Mouse (Mus musculus): ENCODE results near the gene Bahd1. TPM values are rescaled to one million over a fixed set of nuclear protein-coding genes. Genes with fewer than 3 reads are reported as not detected.

Gene Bahd1
- polyA plus RNA-seq (2014; fragmentation: Nextera tagmentation; extraction: Ambion mirVana), result 0.93 and 1.7 TPM in 2 replicates

DNA sequence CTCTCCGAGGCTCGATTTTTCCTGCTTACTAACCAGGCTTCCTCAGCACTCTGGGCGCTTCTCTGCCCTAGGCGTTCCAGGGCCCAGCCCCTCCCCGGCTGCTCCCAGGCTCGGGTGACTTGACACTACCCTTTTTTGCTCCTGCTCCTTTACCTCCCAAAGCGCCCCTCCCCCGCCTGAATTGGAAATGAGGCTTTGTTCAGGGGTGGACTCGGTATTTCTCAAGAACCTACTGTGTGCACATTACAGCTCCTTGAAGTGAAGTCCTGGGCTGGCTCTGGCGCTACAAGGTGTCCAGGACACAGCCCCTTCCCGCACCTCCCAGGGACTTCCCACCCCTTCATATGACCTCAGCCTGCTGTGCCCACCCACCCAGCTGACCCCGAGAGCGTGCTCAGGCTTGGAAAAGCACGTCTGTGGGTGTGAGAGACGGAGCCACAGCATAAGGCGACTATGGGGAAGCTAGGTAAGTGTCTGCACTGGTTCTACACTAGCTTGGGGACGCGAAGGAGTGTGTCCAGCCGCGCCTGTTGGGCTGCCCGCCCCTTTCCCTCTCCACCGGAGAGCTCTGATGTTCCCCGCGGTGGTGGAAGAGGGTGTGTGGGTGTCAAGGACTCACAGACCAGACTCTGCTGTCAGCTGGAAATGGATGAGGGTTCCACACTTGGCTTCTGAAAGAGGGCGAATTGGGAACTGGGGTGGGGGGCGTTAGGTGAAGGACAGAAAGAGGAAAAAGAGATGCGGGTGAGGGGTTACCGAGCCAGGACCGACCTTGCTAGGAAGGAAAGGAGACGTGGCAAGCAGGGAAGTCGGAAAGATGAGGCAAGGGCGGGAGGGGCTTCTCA is at the start of gene Bahd1:
Bahd1 (plus strand) TSS at position 397 of the 845 bp plus-strand sequence.
- Histone ChIP-seq H3K9ac (ENCODE audit: low read length) (peak within 1 kb of the TSS; percentile 75; the same call in 1 of the 2 replicates), H3K27ac (ENCODE audit: low read depth) (no peak within 1 kb of the TSS), H3K4me3 (ENCODE audit: low read depth, low read length) (peak within 1 kb of the TSS; percentile 80), H3K4me2 (ENCODE audit: low read length) (peak within 1 kb of the TSS; percentile 99), H3K27me3 (replicated peaks; ENCODE audit: control insufficient read depth, insufficient read depth, low read length) (peaks cover 75% of the 10 kb centered on the region), H3K36me3 (ENCODE audit: control insufficient read depth, insufficient read depth, low read length) (no peaks in the 10 kb centered on the region), H3K9me3 (ENCODE audit: control insufficient read depth, low read length) (no peaks in the 10 kb centered on the region), H3K4me1 (replicated peaks; ENCODE audit: control insufficient read depth, insufficient read depth, low read length) (peaks cover 25% of the 10 kb centered on the region)
- under 1% methylated on average over 32 of the region's 32 CpGs for WGBS
- peak; percentile 72 for DNase-seq (ENCODE audit: low spot score)
- ATAC-seq (replicated peaks; ENCODE audit: low FRiP score, low TSS enrichment, low read depth), result no peak

DNA sequence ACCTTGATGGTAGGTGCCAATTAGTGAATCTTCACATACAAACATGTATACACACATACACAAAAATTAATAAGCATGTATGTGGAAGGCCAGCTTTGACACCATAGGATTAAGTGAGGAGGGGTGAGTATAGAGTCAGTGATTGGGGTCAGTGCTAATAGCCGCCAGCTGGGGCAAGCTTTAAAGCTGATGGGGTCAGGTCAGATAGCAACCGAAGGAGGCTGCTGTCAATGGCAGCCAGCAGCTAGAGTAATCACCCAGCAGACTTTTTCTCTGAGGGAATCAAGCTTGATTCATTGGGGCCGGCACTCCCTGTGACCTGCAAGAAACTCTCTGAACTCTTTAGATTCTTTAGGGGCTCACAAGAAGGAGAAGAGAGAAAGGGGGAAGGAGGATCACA is 48.4 kb upstream of the Bahd1 start:
- no peak overlapping the region for H3K27ac ChIP-seq (ENCODE audit: low read depth)
- H3K9me3 ChIP-seq (ENCODE audit: control insufficient read depth, low read length), result no peaks in the 10 kb centered on the region
- H3K4me1 ChIP-seq (replicated peaks; ENCODE audit: control insufficient read depth, insufficient read depth, low read length), result no peaks in the 10 kb centered on the region
- no peak overlapping the region for H3K9ac ChIP-seq (ENCODE audit: low read length)
- H3K36me3 ChIP-seq (ENCODE audit: control insufficient read depth, insufficient read depth, low read length), result no peaks in the 10 kb centered on the region
- H3K4me2 ChIP-seq (ENCODE audit: low read length), result no peak overlapping the region
- WGBS, result 21% methylated on average over 3 of the region's 3 CpGs
- ATAC-seq (replicated peaks; ENCODE audit: low FRiP score, low TSS enrichment, low read depth) (no peak), DNase-seq (ENCODE audit: low spot score) (no peak)
- no peak overlapping the region for H3K4me3 ChIP-seq (ENCODE audit: low read depth, low read length)
- no peaks in the 10 kb centered on the region for H3K27me3 ChIP-seq (replicated peaks; ENCODE audit: control insufficient read depth, insufficient read depth, low read length)

DNA sequence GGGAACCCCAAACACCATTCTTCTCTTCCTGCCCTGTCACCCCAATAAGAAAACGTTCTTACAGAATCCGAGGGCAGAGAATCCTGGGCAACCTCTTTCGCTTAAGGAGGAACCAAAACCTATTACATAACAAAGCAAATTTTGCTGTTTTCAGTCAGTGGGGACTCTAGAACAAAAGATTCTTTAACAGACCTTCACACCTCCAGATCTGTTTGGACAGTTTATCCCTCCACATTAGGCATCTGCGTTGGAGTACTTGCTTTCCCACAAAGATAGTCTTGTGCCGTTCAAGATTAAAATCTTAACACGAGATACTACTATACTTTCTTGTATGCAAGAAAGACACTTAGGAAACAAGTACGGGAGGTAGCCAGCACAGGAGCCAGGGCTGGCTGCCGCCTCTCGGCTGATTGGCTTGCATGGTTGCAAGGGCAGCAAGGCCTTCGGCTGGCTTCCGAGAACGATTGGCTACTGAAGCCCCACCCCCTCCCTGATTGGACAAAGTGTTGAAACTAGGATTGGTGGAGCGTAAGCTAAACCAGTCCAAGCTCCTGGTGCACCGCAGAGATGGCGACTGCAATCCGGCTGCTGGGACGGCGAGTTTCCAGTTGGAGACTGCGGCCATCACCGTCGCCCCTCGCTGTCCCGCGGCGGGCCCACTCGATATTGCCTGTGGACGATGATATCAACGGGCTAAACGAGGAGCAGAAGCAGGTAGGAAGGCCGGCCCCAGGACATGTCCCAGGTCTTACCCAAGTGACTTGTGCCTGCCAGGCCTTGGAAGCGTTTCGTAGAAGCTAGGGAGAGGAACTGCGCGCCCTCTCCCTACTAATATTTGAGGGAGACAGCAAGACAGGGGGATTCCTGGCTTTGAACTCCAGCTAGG is 38.5 kb upstream of the Bahd1 start, which contains the start of gene Ivd:
Ivd (plus strand) TSS at position 501 of the 886 bp plus-strand sequence.
- Histone ChIP-seq H3K4me1 (replicated peaks; ENCODE audit: control insufficient read depth, insufficient read depth, low read length) (0 out of 2 replicates have a peak, but pooled peaks cover 5% of the 10 kb centered on the region), H3K27me3 (replicated peaks; ENCODE audit: control insufficient read depth, insufficient read depth, low read length) (no peaks in the 10 kb centered on the region), H3K27ac (ENCODE audit: low read depth) (peak within 1 kb of the TSS; percentile 7; the same call in 1 of the 2 replicates), H3K4me3 (ENCODE audit: low read depth, low read length) (peak within 1 kb of the TSS; percentile 48), H3K9ac (ENCODE audit: low read length) (peak within 1 kb of the TSS; percentile 37), H3K9me3 (ENCODE audit: control insufficient read depth, low read length) (no peaks in the 10 kb centered on the region), H3K4me2 (ENCODE audit: low read length) (peak within 1 kb of the TSS; percentile 64), H3K36me3 (ENCODE audit: control insufficient read depth, insufficient read depth, low read length) (no peaks in the 10 kb centered on the region)
- WGBS, result under 1% methylated on average over 34 of the region's 34 CpGs
- peak; percentile 100 for ATAC-seq (replicated peaks; ENCODE audit: low FRiP score, low TSS enrichment, low read depth)
- peak; percentile 93 for DNase-seq (ENCODE audit: low spot score)

GRCm38 (mm10) chr2:118862340-118862675 is 37.9 kb upstream of the Bahd1 start:
- Histone ChIP-seq H3K4me3 (ENCODE audit: low read depth, low read length) (peak overlapping the region; percentile 48), H3K36me3 (ENCODE audit: control insufficient read depth, insufficient read depth, low read length) (no peaks in the 10 kb centered on the region), H3K27ac (ENCODE audit: low read depth) (peak overlapping the region; percentile 2; the same call in 1 of the 2 replicates), H3K4me2 (ENCODE audit: low read length) (peak overlapping the region; percentile 61), H3K27me3 (replicated peaks; ENCODE audit: control insufficient read depth, insufficient read depth, low read length) (no peaks in the 10 kb centered on the region), H3K4me1 (replicated peaks; ENCODE audit: control insufficient read depth, insufficient read depth, low read length) (0 out of 2 replicates have a peak, but pooled peaks cover 5% of the 10 kb centered on the region), H3K9ac (ENCODE audit: low read length) (peak overlapping the region; percentile 37), H3K9me3 (ENCODE audit: control insufficient read depth, low read length) (no peaks in the 10 kb centered on the region)
- DNase-seq (ENCODE audit: low spot score) (no peak), ATAC-seq (replicated peaks; ENCODE audit: low FRiP score, low TSS enrichment, low read depth) (no peak)
- WGBS, result 24% methylated on average over 3 of the region's 3 CpGs

- ATAC-seq (replicated peaks; ENCODE audit: low FRiP score, low TSS enrichment, low read depth), result no peak
- 79% methylated on average over 3 of the region's 3 CpGs for WGBS
- no peak for DNase-seq (ENCODE audit: low spot score)
- Histone ChIP-seq H3K27ac (ENCODE audit: low read depth) (no peak overlapping the region), H3K27me3 (replicated peaks; ENCODE audit: control insufficient read depth, insufficient read depth, low read length) (no peaks in the 10 kb centered on the region), H3K36me3 (ENCODE audit: control insufficient read depth, insufficient read depth, low read length) (peaks cover 39% of the 10 kb centered on the region), H3K9me3 (ENCODE audit: control insufficient read depth, low read length) (no peaks in the 10 kb centered on the region), H3K4me1 (replicated peaks; ENCODE audit: control insufficient read depth, insufficient read depth, low read length) (no peaks in the 10 kb centered on the region), H3K9ac (ENCODE audit: low read length) (no peak overlapping the region), H3K4me3 (ENCODE audit: low read depth, low read length) (no peak overlapping the region), H3K4me2 (ENCODE audit: low read length) (no peak overlapping the region)
These were observed 29.6 kb upstream of the Bahd1 start for GRCm38 (mm10) chr2:118870601-118871000.

DNA sequence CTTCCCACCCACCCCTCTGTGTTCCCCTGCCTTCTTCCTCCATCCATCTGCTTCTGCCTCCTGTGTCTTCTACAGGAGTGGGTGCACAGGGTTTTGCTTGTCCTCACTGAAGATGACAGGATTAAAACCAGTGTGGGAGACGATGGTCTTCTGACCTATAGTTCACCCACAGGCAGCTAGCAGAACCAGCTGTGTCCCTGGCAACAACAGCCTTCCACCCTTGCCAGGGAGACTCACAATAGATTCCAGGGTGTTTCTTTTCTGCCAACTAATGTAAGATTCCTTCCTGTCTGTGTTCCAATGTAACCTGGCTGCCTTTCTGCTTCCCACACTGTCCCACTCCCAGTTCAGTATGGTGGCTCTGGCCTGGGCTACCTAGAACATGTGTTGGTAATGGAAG is 29.1 kb upstream of the Bahd1 start:
- Histone ChIP-seq H3K27me3 (replicated peaks; ENCODE audit: control insufficient read depth, insufficient read depth, low read length) (no peaks in the 10 kb centered on the region), H3K36me3 (ENCODE audit: control insufficient read depth, insufficient read depth, low read length) (peaks cover 42% of the 10 kb centered on the region), H3K4me2 (ENCODE audit: low read length) (no peak overlapping the region), H3K27ac (ENCODE audit: low read depth) (no peak overlapping the region), H3K9me3 (ENCODE audit: control insufficient read depth, low read length) (no peaks in the 10 kb centered on the region), H3K4me3 (ENCODE audit: low read depth, low read length) (no peak overlapping the region), H3K4me1 (replicated peaks; ENCODE audit: control insufficient read depth, insufficient read depth, low read length) (no peaks in the 10 kb centered on the region), H3K9ac (ENCODE audit: low read length) (no peak overlapping the region)
- ATAC-seq (replicated peaks; ENCODE audit: low FRiP score, low TSS enrichment, low read depth) (no peak), DNase-seq (ENCODE audit: low spot score) (no peak)
- 78% methylated on average over 1 of the region's 1 CpGs for WGBS

GRCm38 (mm10) chr2:118873018-118873417 is 27.2 kb upstream of the Bahd1 start:
- H3K36me3 ChIP-seq (ENCODE audit: control insufficient read depth, insufficient read depth, low read length), result peaks cover 59% of the 10 kb centered on the region
- DNase-seq (ENCODE audit: low spot score) (no peak), ATAC-seq (replicated peaks; ENCODE audit: low FRiP score, low TSS enrichment, low read depth) (no peak)
- no peak overlapping the region for H3K4me3 ChIP-seq (ENCODE audit: low read depth, low read length)
- no peaks in the 10 kb centered on the region for H3K4me1 ChIP-seq (replicated peaks; ENCODE audit: control insufficient read depth, insufficient read depth, low read length)
- no peak overlapping the region for H3K9ac ChIP-seq (ENCODE audit: low read length)
- no peak overlapping the region for H3K27ac ChIP-seq (ENCODE audit: low read depth)
- H3K4me2 ChIP-seq (ENCODE audit: low read length), result no peak overlapping the region
- 88% methylated on average over 5 of the region's 5 CpGs for WGBS
- no peaks in the 10 kb centered on the region for H3K27me3 ChIP-seq (replicated peaks; ENCODE audit: control insufficient read depth, insufficient read depth, low read length)
- no peaks in the 10 kb centered on the region for H3K9me3 ChIP-seq (ENCODE audit: control insufficient read depth, low read length)

DNA sequence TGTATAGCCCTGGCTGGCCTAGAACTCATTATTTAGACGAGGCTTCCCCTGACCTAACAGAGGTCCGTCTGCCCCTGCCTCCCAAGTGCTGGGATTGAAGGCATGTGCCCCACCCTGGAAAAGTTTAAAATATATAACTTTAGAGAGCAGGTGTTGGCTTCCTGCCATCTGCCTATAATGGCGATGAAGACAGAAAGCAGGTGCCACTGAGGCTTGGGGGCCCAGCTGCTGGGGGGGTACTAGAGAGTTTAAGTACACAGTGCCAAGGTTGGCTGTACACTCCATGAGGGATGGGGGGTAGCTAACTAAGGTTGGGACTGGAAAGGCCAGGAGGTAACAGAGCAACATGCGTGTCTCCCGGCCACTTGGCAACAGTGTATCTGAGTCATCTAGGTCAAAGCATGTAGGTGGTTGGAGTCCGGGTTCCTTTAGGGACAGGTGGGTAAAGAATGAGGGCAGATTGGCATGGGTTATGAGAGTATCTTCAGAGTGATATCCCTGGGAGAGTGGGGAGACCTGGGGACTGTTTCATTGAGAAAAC is 26.2 kb upstream of the Bahd1 start:
- no peaks in the 10 kb centered on the region for H3K4me1 ChIP-seq (replicated peaks; ENCODE audit: control insufficient read depth, insufficient read depth, low read length)
- H3K9me3 ChIP-seq (ENCODE audit: control insufficient read depth, low read length), result no peaks in the 10 kb centered on the region
- H3K4me2 ChIP-seq (ENCODE audit: low read length), result no peak overlapping the region
- H3K27me3 ChIP-seq (replicated peaks; ENCODE audit: control insufficient read depth, insufficient read depth, low read length), result no peaks in the 10 kb centered on the region
- WGBS, result 74% methylated on average over 6 of the region's 6 CpGs
- DNase-seq (ENCODE audit: low spot score) (no peak), ATAC-seq (replicated peaks; ENCODE audit: low FRiP score, low TSS enrichment, low read depth) (no peak)
- H3K36me3 ChIP-seq (ENCODE audit: control insufficient read depth, insufficient read depth, low read length), result peaks cover 64% of the 10 kb centered on the region
- no peak overlapping the region for H3K9ac ChIP-seq (ENCODE audit: low read length)
- H3K27ac ChIP-seq (ENCODE audit: low read depth), result no peak overlapping the region
- no peak overlapping the region for H3K4me3 ChIP-seq (ENCODE audit: low read depth, low read length)
